Mouse (Mus musculus): ENCODE data around the gene Insyn1. TPM values are rescaled to one million over a fixed set of nuclear protein-coding genes. Genes with fewer than 3 reads are reported as not detected.
A peak's percentile ranks its signal among the peaks of the same experiment; 100 is the strongest.

Gene Insyn1
- total and polyA plus RNA-seq, 2 experiments from 2014 or later, result 7.2 to 131 TPM

DNA sequence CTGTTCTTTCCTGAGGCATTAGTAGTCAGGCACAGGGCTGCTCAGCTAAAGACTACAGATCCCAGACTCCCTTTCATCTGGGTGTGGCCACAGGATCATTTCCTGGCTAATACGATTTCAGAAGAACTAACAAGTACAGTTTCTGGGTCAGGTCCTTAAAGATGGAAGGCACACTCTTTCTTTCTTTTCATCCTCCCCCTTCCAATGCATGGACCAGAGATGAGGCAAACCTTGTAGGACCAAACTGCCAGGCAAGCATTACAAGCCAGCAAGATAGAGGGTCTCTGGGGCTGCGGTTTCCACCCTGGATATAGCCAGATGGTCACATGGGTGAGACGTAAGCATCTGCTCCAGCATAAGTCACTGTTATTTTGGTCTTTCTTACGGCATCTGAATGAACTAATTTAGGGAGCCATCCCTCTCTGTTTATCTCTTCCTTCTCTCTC is 56.5 kb downstream of the Insyn1 start:
- Histone ChIP-seq H3K9me3 (ENCODE audit: low read length) (no peaks in the 10 kb centered on the region), H3K9ac (replicated peaks; ENCODE audit: low read length, poor library complexity, severe bottlenecking) (no peak overlapping the region), H3K36me3 (ENCODE audit: insufficient read depth, low read length) (0 out of 2 replicates have a peak, but pooled peaks cover 3% of the 10 kb centered on the region), H3K4me2 (ENCODE audit: low read depth, low read length, poor library complexity, severe bottlenecking) (peak overlapping the region; percentile 16; the same call in 1 of the 2 replicates), H3K4me3 (ENCODE audit: low read depth, low read length) (no peak overlapping the region), H3K4me1 (ENCODE audit: insufficient read depth, low read length) (no peaks in the 10 kb centered on the region), H3K27ac (ENCODE audit: low read depth, low read length) (0 out of 2 replicates have a peak overlapping the region, but pooled peaks have one; percentile 12), H3K27me3 (ENCODE audit: insufficient read depth, low read length) (no peaks in the 10 kb centered on the region)
- no peak for TF ChIP-seq CTCF (IDR thresholded peaks at IDR 0.05)
- 58% methylated on average over 4 of the region's 4 CpGs for WGBS
- ATAC-seq (ENCODE audit: low FRiP score) (no peak), DNase-seq (ENCODE audit: low spot score) (peak; percentile 43)

DNA sequence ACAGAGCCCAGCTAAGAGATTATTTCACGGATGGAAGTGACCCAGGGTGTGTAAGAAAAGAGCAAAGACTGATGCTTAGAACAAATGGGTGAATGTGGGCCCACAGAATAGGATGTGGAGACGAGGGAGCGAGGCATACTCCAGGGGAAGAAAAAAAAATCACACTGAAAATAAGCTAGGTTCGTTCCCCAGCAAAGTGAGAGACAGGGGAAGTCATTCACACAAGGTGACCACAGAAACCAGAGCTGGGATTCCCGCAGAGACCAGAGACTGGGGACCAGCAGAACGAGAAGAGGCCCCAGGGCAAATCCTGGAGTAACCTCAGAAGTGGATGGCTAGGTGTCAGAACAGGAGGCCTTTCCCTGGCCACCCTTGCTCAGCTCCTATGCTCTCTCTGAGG is 57.0 kb downstream of the Insyn1 start:
- H3K27me3 ChIP-seq (ENCODE audit: insufficient read depth, low read length), result no peaks in the 10 kb centered on the region
- no peak overlapping the region for H3K4me2 ChIP-seq (ENCODE audit: low read depth, low read length, poor library complexity, severe bottlenecking)
- TF ChIP-seq CTCF (IDR thresholded peaks at IDR 0.05), result no peak
- 0 out of 2 replicates have a peak, but pooled peaks cover 2% of the 10 kb centered on the region for H3K36me3 ChIP-seq (ENCODE audit: insufficient read depth, low read length)
- H3K27ac ChIP-seq (ENCODE audit: low read depth, low read length), result 0 out of 2 replicates have a peak overlapping the region, but pooled peaks have one; percentile 12
- no peak overlapping the region for H3K9ac ChIP-seq (replicated peaks; ENCODE audit: low read length, poor library complexity, severe bottlenecking)
- H3K9me3 ChIP-seq (ENCODE audit: low read length), result no peaks in the 10 kb centered on the region
- no peak for ATAC-seq (ENCODE audit: low FRiP score)
- DNase-seq (ENCODE audit: low spot score), result no peak
- H3K4me3 ChIP-seq (ENCODE audit: low read depth, low read length), result no peak overlapping the region
- WGBS, result 67% methylated on average over 6 of the region's 6 CpGs
- H3K4me1 ChIP-seq (ENCODE audit: insufficient read depth, low read length), result no peaks in the 10 kb centered on the region

DNA sequence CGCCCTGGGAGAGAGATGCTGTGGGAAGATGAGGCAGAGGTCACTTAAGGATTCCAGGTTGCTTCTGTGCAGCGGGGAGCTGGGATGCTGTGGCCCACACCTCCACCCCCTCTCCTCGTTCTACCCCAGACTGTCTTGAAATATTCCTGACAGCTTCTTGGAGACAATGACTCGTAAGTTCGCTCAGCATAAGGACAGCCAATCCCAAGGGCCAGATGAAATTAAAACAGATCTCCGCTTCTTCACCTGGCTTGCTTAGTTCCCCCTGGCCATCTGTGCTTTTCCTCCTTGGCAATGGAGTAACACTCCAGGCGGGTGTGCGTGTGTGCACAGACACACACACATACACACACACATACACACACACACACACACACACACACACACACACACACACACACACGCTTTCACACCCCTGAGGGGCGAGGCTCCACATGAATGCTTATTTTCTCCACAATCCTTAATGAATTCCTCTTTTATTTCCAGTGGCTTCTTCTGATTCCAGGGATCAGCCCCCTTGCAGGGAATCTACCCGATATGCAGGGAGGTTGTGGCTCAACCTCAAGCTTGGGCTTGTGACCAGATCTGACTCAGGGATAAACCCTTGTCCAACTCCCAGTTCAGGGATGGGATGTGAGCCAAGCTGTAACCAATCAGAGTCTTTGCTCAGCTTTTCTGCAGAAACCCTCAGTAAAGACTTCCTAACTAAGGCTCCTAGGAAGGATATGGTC is 58.4 kb downstream of the Insyn1 start:
- Histone ChIP-seq H3K36me3 (ENCODE audit: insufficient read depth, low read length) (no peaks in the 10 kb centered on the region), H3K4me1 (ENCODE audit: insufficient read depth, low read length) (no peaks in the 10 kb centered on the region), H3K4me2 (ENCODE audit: low read depth, low read length, poor library complexity, severe bottlenecking) (no peak overlapping the region), H3K27ac (ENCODE audit: low read depth, low read length) (no peak overlapping the region), H3K27me3 (ENCODE audit: insufficient read depth, low read length) (no peaks in the 10 kb centered on the region), H3K4me3 (ENCODE audit: low read depth, low read length) (no peak overlapping the region), H3K9me3 (ENCODE audit: low read length) (no peaks in the 10 kb centered on the region), H3K9ac (replicated peaks; ENCODE audit: low read length, poor library complexity, severe bottlenecking) (no peak overlapping the region)
- peak; percentile 15 for DNase-seq (ENCODE audit: low spot score)
- TF ChIP-seq CTCF (IDR thresholded peaks at IDR 0.05), result no peak
- 74% methylated on average over 11 of the region's 11 CpGs for WGBS
- ATAC-seq (ENCODE audit: low FRiP score), result no peak

DNA sequence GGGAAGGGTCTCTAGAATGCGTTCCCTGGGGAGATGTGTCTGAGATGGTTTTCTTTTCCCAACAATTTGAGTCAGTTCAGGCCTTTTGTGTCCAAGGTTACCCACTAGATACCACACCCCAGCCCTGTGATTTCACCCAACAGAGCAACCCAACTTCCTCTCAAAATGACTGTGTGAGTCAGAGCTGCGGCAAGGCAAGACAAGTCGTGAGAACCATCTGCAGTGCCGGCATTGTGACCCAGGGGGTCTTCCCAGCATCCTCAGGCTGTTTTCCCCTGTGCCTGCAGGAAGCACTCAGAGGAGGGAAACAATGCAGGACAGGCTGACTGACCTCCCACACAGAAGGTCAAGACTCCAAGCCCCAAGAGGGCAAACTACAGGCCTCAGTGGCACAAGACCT is 60.5 kb downstream of the Insyn1 start:
- TF ChIP-seq CTCF (IDR thresholded peaks at IDR 0.05), result no peak
- Histone ChIP-seq H3K9me3 (ENCODE audit: low read length) (no peaks in the 10 kb centered on the region), H3K9ac (replicated peaks; ENCODE audit: low read length, poor library complexity, severe bottlenecking) (no peak overlapping the region), H3K4me1 (ENCODE audit: insufficient read depth, low read length) (peaks cover 6% of the 10 kb centered on the region), H3K27me3 (ENCODE audit: insufficient read depth, low read length) (no peaks in the 10 kb centered on the region), H3K4me3 (ENCODE audit: low read depth, low read length) (no peak overlapping the region), H3K27ac (ENCODE audit: low read depth, low read length) (no peak overlapping the region), H3K36me3 (ENCODE audit: insufficient read depth, low read length) (no peaks in the 10 kb centered on the region), H3K4me2 (ENCODE audit: low read depth, low read length, poor library complexity, severe bottlenecking) (no peak overlapping the region)
- no peak for ATAC-seq (ENCODE audit: low FRiP score)
- DNase-seq (ENCODE audit: low spot score), result no peak
- 62% methylated on average over 4 of the region's 4 CpGs for WGBS

Other genes with a start within 250 kb of the Insyn1 start
- 5.6 and 9.0 TPM in 2 replicates for gene Pml, start 238.8 kb upstream of the Insyn1 start, total RNA-seq (2014; rRNA removed)
- 2.9 and 3.2 TPM in 2 replicates for gene Pml, start 238.8 kb upstream of the Insyn1 start, polyA plus RNA-seq (2015; fragmentation: Nextera tagmentation; extraction: Ambion mirVana)
- gene Stoml1, start 235.4 kb upstream of the Insyn1 start, total RNA-seq (2014; rRNA removed), result 159 and 170 TPM in 2 replicates
- 161 and 172 TPM in 2 replicates for gene Stoml1, start 235.4 kb upstream of the Insyn1 start, polyA plus RNA-seq (2015; fragmentation: Nextera tagmentation; extraction: Ambion mirVana)
- gene Loxl1, start 175.4 kb upstream of the Insyn1 start, total RNA-seq (2014; rRNA removed), result 5.9 and 10.6 TPM in 2 replicates
- gene Loxl1, start 175.4 kb upstream of the Insyn1 start, polyA plus RNA-seq (2015; fragmentation: Nextera tagmentation; extraction: Ambion mirVana), result 6.6 and 7.0 TPM in 2 replicates
- not detected in 2 replicates for gene Tbc1d21, start 118.1 kb upstream of the Insyn1 start, total RNA-seq (2014; rRNA removed)
- gene Tbc1d21, start 118.1 kb upstream of the Insyn1 start, polyA plus RNA-seq (2015; fragmentation: Nextera tagmentation; extraction: Ambion mirVana), result not detected in 2 replicates
- 23.2 and 25.5 TPM in 2 replicates for gene Cd276, start 66.8 kb downstream of the Insyn1 start, total RNA-seq (2014; rRNA removed)
- 19.3 and 21.5 TPM in 2 replicates for gene Cd276, start 66.8 kb downstream of the Insyn1 start, polyA plus RNA-seq (2015; fragmentation: Nextera tagmentation; extraction: Ambion mirVana)
- gene Nptn, start 93.6 kb downstream of the Insyn1 start, total RNA-seq (2014; rRNA removed), result 350 and 362 TPM in 2 replicates
- 236 and 258 TPM in 2 replicates for gene Nptn, start 93.6 kb downstream of the Insyn1 start, polyA plus RNA-seq (2015; fragmentation: Nextera tagmentation; extraction: Ambion mirVana)